In genomic region chr6:120324295-120324927, GRCm38 (mm10) we compare ENCODE assay signal across 8 mouse cellular contexts. TPM values are rescaled to one million over a fixed set of nuclear protein-coding genes. Genes with fewer than 3 reads are reported as not detected.
A peak's percentile ranks its signal among the peaks of the same experiment; 100 is the strongest.
DNase-seq lines count a peak whose midpoint lies in the region; ATAC-seq and TF ChIP-seq lines count a peak whose summit lies in the region.

No protein-coding gene starts in this region.

- no peak overlapping the region for H3K27ac ChIP-seq in thymus, adult 2 months (ENCODE audit: control insufficient read depth, insufficient read depth, low read length)

- WGBS in thymus, adult 2 months = 51% methylated on average over 6 of the region's 6 CpGs

- TF ChIP-seq POLR2A in thymus, adult 2 months (IDR thresholded peaks at IDR 0.05; ENCODE audit: control insufficient read depth, extremely low read depth, insufficient read depth, low read length, poor library complexity) = no peak

- ATAC-seq in neutrophil, adult 5-6 weeks (ENCODE audit: extremely low read depth, insufficient number of reproducible peaks, low FRiP score, poor library complexity, severe bottlenecking) = 0 out of 2 replicates have a peak, but pooled peaks have one; percentile 46

- H3K4me1 ChIP-seq in thymus, adult 2 months (replicated peaks; ENCODE audit: control insufficient read depth, insufficient read depth, low read length) = no peaks in the 10 kb centered on the region

- no peak for TF ChIP-seq CTCF in thymus, adult 2 months (IDR thresholded peaks at IDR 0.05; ENCODE audit: borderline replicate concordance, control insufficient read depth, extremely low read depth, insufficient read depth, low read length, poor library complexity)

- H3K4me3 ChIP-seq in thymus, adult 2 months (ENCODE audit: control insufficient read depth, insufficient read depth, low read length) = no peak overlapping the region

- DNase-seq in urinary bladder, adult 18-20 months (ENCODE audit: low spot score in 2 of 2) = peak; percentile 17 to 36
- DNase-seq in urinary bladder, postnatal 10 days (ENCODE audit: low spot score) = no peak
- DNase-seq in brain, embryonic 18.5 days (ENCODE audit: low read depth, low spot score) = peak; percentile 64
- peak; percentile 64 for DNase-seq in fibroblast of lung, adult 2 months (ENCODE audit: low read depth)
- peak; percentile 88 for DNase-seq in induced T-regulatory cell, adult 2 months (ENCODE audit: low read depth)
- DNase-seq in left cerebral cortex, postnatal 4 days = peak; percentile 69
- peak; percentile 56 for DNase-seq in thymus, adult 2 months

- intact Hi-C loops in left cerebral cortex, postnatal 4 days (cut with DNase I) = no loop called here

- peaks cover 5% of the 10 kb centered on the region for H3K36me3 ChIP-seq in thymus, adult 2 months (ENCODE audit: control insufficient read depth, insufficient read depth, low read length)

- no peaks in the 10 kb centered on the region for H3K27me3 ChIP-seq in thymus, adult 2 months (ENCODE audit: control insufficient read depth, insufficient read depth, low read length)

RNA-seq across cellular contexts. Expression of gene B4galnt3, which starts 30.1 kb away (rescaled TPM):
- under 1 TPM; 0.46 to 0.60 TPM for total RNA-seq in left cerebral cortex, postnatal 4 days (2021)
- total RNA-seq in neutrophil, adult 5-6 weeks (2017) = not detected in 2 replicates
- 0.57 and 0.66 TPM in 2 replicates for polyA plus RNA-seq in thymus, adult 2 months (2012; rRNA removed)

RNA-seq across cellular contexts. Expression of gene D330020A13Rik, which starts 30.2 kb away (rescaled TPM):
- not detected for total RNA-seq in left cerebral cortex, postnatal 4 days (2021)
- not detected in 2 replicates for total RNA-seq in neutrophil, adult 5-6 weeks (2017)
- polyA plus RNA-seq in thymus, adult 2 months (2012; rRNA removed) = not detected in 2 replicates

RNA-seq across cellular contexts. Expression of gene Kdm5a, which starts 39.5 kb away (rescaled TPM):
- 10 to 100 TPM; 34.7 to 37.0 TPM for total RNA-seq in left cerebral cortex, postnatal 4 days (2021)
- total RNA-seq in neutrophil, adult 5-6 weeks (2017) = 188 and 248 TPM in 2 replicates
- polyA plus RNA-seq in thymus, adult 2 months (2012; rRNA removed) = 12.9 and 13.2 TPM in 2 replicates

RNA-seq across cellular contexts. Expression of gene Ccdc77, which starts 39.8 kb away (rescaled TPM):
- total RNA-seq in left cerebral cortex, postnatal 4 days (2021) = 1 to 10 TPM; 6.1 to 6.3 TPM
- 24.7 and 26.3 TPM in 2 replicates for total RNA-seq in neutrophil, adult 5-6 weeks (2017)
- polyA plus RNA-seq in thymus, adult 2 months (2012; rRNA removed) = 7.6 and 7.8 TPM in 2 replicates
